Mouse (Mus musculus) hindbrain, embryonic 12.5 days (tissue): ENCODE data around the gene Arhgap27. TPM values are rescaled to one million over a fixed set of nuclear protein-coding genes. Genes with fewer than 3 reads are reported as not detected.
"Not testable (repeated sequence)": the region's sequence is repeated elsewhere in the genome, so short reads cannot be mapped to it uniquely, and the experiment has no call there.

Experiments
- ATAC-seq: fragments of 200-750 bp; cut with Nextera tagmentation; 2 replicates; pipeline ENCODE4 v1.8.0; 2017; ENCODE audit warnings: moderate TSS enrichment; ENCODE audit not compliant: low FRiP score
- H3K27ac ChIP-seq: fragments of 300-500 bp; sonication (generic); 2 replicates; pipeline ENCODE4 v1.5.1; 2016; ENCODE audit warnings: mild to moderate bottlenecking
- H3K27me3 ChIP-seq: fragments of 300-500 bp; sonication (generic); 2 replicates; pipeline ENCODE4 v1.6.1; 2016; ENCODE audit warnings: mild to moderate bottlenecking
- H3K36me3 ChIP-seq: fragments of 300-500 bp; sonication (generic); 2 replicates; pipeline ENCODE4 v1.6.1; 2016; ENCODE audit warnings: mild to moderate bottlenecking
- H3K4me1 ChIP-seq: fragments of 300-500 bp; sonication (generic); 2 replicates; pipeline ENCODE4 v1.6.1; 2016
- H3K4me2 ChIP-seq: fragments of 300-500 bp; sonication (generic); replicated peaks from 2 replicates; pipeline ENCODE4 v1.6.1; 2016; ENCODE audit warnings: mild to moderate bottlenecking
- H3K4me3 ChIP-seq: fragments of 300-500 bp; sonication (generic); 2 replicates; pipeline ENCODE4 v1.5.1; 2016; ENCODE audit warnings: mild to moderate bottlenecking
- H3K9ac ChIP-seq: fragments of 300-500 bp; sonication (generic); 2 replicates; pipeline ENCODE4 v1.6.1; 2016; ENCODE audit warnings: mild to moderate bottlenecking, moderate library complexity
- H3K9me3 ChIP-seq: fragments of 300-500 bp; sonication (generic); replicated peaks from 2 replicates; pipeline ENCODE4 v1.6.1; 2016; ENCODE audit warnings: mild to moderate bottlenecking
- WGBS: fragments of 180-500 bp; shearing (Covaris S2); methylation state at CpG from one replicate; pipeline ENCODE4 v1.1.7; 2016; 5-methylcytosine and 5-hydroxymethylcytosine counted together
- polyA plus RNA-seq: library from polyadenylated mRNA; unstranded; fragments of >200 nt; fragmentation: Nextera tagmentation; extraction: Ambion mirVana; gene quantifications from 2 replicates; pipeline ENCODE4 v1.2.1, GENCODE M21; 2016

The Arhgap27 gene
- polyA plus RNA-seq, 1 experiment from 2014 or later, result 5.9 TPM

DNA sequence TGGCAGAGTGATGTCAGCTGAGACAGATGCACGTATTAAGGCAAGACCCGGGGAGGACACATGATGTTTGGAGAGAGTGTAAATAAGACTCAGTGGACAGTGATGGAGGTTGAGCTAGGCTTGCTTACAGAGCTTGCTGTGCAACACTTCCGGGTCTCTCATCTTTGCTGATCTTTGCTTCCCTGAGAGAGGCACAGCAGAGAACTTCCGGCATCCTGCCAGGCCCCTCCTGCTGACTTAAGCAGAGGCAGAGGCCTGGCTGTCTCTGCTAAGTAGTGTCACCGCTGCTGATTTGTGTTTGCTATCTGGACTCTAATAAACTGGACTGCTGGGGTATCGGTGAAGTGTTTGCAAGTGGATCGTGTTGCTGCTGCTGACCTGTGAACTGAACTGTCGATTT lies 55.6 kb downstream of the Arhgap27 start:
- no peak for ATAC-seq
- H3K4me1 ChIP-seq, result peaks cover 8% of the 10 kb centered on the region
- H3K4me3 ChIP-seq, result no peak overlapping the region
- H3K9ac ChIP-seq, result no peak overlapping the region
- H3K4me2 ChIP-seq, result no peak overlapping the region
- H3K36me3 ChIP-seq, result no peaks in the 10 kb centered on the region
- no peaks in the 10 kb centered on the region for H3K9me3 ChIP-seq
- WGBS, result 66% methylated on average over 8 of the region's 8 CpGs
- H3K27me3 ChIP-seq, result peaks cover 8% of the 10 kb centered on the region
- H3K27ac ChIP-seq, result no peak overlapping the region

DNA sequence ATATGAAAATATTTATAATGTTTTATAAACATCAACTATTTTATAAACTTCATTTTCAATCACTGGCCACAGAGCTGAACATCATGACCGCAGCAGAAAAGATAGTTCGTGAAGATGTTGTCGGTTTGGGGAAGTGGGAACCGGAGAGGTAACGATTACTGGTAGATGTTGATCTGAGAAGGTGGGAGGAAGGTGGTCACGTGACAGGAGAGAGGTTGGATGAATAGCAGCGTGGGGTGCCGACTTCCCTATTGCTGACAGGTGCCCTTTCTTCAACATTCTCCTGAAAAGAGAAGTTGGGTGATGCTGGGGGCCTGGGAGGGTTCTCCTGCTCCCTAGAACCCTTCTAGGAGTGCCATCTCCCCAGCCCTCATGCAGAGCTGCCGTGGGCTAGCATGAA lies 59.0 kb downstream of the Arhgap27 start:
- H3K9me3 ChIP-seq, result no peaks in the 10 kb centered on the region
- H3K4me3 ChIP-seq, result no peak overlapping the region
- no peak overlapping the region for H3K27ac ChIP-seq
- ATAC-seq, result no peak
- no peak overlapping the region for H3K4me2 ChIP-seq
- no peaks in the 10 kb centered on the region for H3K4me1 ChIP-seq
- WGBS, result 81% methylated on average over 9 of the region's 9 CpGs
- no peak overlapping the region for H3K9ac ChIP-seq
- H3K27me3 ChIP-seq, result no peaks in the 10 kb centered on the region
- H3K36me3 ChIP-seq, result no peaks in the 10 kb centered on the region

DNA sequence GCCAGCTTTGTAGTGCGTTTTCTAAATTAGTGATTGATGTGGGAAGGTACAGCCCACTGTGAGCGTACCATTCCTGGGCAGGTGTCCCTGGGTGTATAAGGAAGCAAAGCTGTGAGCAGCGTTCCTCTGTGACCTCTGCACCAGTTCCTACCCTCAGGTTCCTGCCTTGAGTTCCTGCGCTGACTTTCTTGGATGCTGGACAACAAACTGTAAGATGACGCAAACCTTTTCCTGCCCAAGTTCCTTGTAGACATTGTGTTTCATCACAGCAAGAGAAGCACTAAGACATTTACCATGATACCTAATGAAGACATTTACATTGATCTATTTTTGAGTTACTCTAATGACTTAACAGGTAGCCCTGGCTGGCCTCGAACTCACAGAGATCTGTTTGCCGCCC lies 68.7 kb downstream of the Arhgap27 start:
- no peak for ATAC-seq
- Histone ChIP-seq H3K4me3 (no peak overlapping the region), H3K4me1 (peaks cover 5% of the 10 kb centered on the region; the same call in 1 of the 2 replicates), H3K27me3 (no peaks in the 10 kb centered on the region; the same call in 1 of the 2 replicates), H3K9me3 (no peaks in the 10 kb centered on the region), H3K27ac (no peak overlapping the region), H3K36me3 (no peaks in the 10 kb centered on the region), H3K4me2 (no peak overlapping the region), H3K9ac (no peak overlapping the region)
- 92% methylated on average over 7 of the region's 7 CpGs for WGBS

DNA sequence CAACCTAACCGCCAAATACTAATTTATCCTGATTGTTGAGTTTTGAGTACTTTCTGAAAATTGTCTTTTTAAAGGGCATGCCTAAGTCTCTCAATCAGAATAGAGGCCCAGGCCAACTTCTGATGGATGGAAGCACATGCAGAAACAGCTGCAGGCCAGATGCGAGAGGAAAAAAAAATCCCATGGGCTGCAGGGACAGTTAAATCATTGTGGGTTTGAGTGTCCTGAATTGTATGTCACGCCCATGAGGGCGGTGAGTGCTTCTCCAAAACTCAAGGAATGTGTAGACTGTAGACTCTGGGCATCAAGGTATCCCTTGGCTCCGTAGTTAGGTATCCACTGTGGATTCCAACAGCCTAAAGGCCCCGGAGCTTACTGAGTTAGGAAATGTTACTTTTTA lies 69.4 kb downstream of the Arhgap27 start:
- WGBS, result 82% methylated on average over 6 of the region's 6 CpGs
- H3K4me2 ChIP-seq, result no peak overlapping the region

DNA sequence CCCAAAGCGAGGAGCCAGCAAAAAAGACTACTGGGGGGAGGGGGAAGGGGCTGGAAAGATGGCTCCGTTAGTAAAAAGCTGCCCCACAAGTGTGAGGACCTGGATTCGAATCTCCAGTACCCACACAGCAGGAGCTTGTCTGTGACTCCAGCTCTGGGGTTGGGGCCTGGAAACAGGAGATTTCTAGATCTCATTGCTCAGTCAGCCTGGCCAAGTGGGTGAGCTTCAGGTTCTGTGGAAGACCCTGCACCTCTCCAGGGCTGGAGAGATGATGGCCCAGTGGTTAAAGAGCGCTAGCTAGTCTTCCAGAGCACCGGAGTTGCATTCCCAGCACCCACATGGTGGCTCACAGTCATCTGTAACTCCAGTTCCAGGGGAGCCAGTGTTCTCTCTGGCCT lies 70.6 kb downstream of the Arhgap27 start:
- no peak for ATAC-seq
- Histone ChIP-seq H3K27me3 (no peaks in the 10 kb centered on the region; the same call in 1 of the 2 replicates), H3K4me3 (no peak overlapping the region), H3K27ac (no peak overlapping the region), H3K9me3 (no peaks in the 10 kb centered on the region), H3K9ac (no peak overlapping the region), H3K4me2 (no peak overlapping the region), H3K4me1 (peaks cover 5% of the 10 kb centered on the region; the same call in 1 of the 2 replicates), H3K36me3 (no peaks in the 10 kb centered on the region)
- WGBS, result 85% methylated on average over 5 of the region's 5 CpGs

More for the DNA sequence above, 69.4 kb downstream of the Arhgap27 start:
- no peaks in the 10 kb centered on the region for H3K9me3 ChIP-seq
- no peak overlapping the region for H3K9ac ChIP-seq
- no peaks in the 10 kb centered on the region for H3K36me3 ChIP-seq
- H3K27ac ChIP-seq, result no peak overlapping the region
- H3K27me3 ChIP-seq, result no peaks in the 10 kb centered on the region; the same call in 1 of the 2 replicates
- peaks cover 5% of the 10 kb centered on the region; the same call in 1 of the 2 replicates for H3K4me1 ChIP-seq
- H3K4me3 ChIP-seq, result no peak overlapping the region
- no peak for ATAC-seq

DNA sequence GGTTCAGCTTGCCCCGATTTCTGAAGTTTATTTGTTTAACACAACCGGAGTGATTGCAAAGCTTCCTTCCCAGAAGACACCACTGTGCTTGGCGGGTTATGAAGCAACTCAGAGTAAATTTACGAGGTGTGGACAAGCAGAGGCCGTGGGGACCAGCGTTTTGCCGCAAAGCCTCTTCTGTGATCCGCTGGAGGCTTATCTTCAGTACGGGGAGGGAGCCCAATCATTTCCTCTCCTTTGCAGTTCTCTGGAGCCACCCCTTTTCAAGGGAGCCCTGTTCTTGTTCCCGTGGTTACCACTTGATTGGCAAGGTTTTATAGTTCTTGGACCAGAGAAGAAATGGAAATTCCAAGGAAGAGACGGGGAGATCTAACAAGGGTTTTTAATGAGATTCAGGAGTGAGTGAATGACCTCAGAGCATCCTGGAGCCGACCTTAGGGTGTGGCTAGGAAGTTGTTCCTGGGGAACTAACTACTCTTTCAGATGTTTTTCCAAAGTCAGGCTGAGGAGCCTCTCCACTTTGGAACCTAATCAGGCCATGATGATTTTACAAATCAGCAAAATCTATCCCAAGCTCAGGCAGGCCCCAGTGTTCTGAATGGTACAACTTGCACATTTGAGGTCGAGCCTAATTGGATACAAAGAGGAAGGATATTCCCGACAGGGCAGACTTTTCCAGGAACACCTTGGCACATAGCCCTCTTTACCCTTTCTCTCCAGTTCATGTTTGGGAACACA lies 71.2 kb downstream of the Arhgap27 start:
- no peaks in the 10 kb centered on the region for H3K36me3 ChIP-seq
- WGBS, result 29% methylated on average over 14 of the region's 14 CpGs
- ATAC-seq, result no peak
- peaks cover 5% of the 10 kb centered on the region; the same call in 1 of the 2 replicates for H3K4me1 ChIP-seq
- no peak overlapping the region for H3K4me3 ChIP-seq
- no peak overlapping the region for H3K9ac ChIP-seq
- no peak overlapping the region for H3K27ac ChIP-seq
- H3K4me2 ChIP-seq, result no peak overlapping the region
- no peaks in the 10 kb centered on the region; the same call in 1 of the 2 replicates for H3K27me3 ChIP-seq
- H3K9me3 ChIP-seq, result no peaks in the 10 kb centered on the region

DNA sequence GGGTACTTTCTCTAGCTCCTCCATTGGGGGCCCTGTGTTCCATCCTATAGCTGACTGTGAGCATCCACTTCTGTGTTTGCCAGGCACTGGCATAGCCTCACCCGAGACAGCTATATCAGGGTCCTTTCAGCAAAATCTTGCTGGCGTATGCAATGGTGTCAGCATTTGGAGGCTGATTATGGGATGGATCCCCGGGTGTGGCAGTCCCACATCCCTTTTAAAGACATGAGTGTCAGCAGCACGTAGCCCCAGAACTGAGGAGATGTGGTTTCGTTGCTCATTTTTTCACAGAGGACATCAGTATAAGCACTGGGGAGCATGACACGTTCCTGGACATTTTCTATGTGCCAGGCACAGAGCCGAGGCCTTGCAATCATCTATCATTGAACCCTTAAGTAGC lies 72.7 kb downstream of the Arhgap27 start:
- H3K4me3 ChIP-seq, H3K4me1 ChIP-seq, H3K27me3 ChIP-seq, ATAC-seq, H3K9ac ChIP-seq, H3K4me2 ChIP-seq, H3K36me3 ChIP-seq, H3K9me3 ChIP-seq, H3K27ac ChIP-seq: not testable (repeated sequence)
- 87% methylated on average over 7 of the region's 7 CpGs for WGBS

DNA sequence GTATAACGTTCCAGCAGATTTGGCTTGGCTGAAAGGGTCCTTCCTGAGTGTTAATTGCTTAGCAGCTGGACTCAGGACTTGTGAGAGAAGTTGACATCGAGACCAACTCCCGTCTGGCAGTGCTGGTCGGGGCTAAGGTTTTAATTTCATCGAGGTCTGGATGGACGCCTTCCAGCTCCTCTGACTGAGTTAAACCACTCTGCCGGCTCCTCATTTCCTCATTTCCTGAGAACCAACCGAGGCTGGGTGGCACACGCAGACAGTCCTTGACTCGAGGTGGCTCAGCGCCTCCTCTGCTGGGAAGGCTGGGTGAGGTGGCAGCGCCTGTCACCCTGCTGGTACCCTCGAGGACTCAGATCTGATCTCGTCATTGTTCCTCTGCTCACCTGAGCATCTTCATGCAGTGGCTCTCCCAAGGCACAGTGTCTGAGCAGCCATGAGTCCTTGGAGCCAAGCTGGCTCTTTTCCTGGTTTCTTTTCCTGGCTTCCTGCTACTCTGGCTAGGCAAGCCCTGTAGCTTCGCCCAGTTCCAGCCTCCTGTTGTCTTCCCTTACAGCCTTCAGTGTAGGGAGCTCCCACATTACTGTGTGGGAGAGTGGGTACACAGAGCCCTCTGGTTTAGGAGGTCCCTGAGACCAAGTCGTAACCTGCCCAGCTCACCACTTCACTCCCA lies 75.1 kb downstream of the Arhgap27 start:
- no peak overlapping the region for H3K4me3 ChIP-seq
- H3K36me3 ChIP-seq, result no peaks in the 10 kb centered on the region
- no peaks in the 10 kb centered on the region; the same call in 1 of the 2 replicates for H3K27me3 ChIP-seq
- H3K4me2 ChIP-seq, result no peak overlapping the region
- WGBS, result 72% methylated on average over 16 of the region's 16 CpGs
- H3K4me1 ChIP-seq, result peaks cover 11% of the 10 kb centered on the region
- no peak for ATAC-seq
- H3K27ac ChIP-seq, result no peak overlapping the region
- H3K9ac ChIP-seq, result no peak overlapping the region
- H3K9me3 ChIP-seq, result no peaks in the 10 kb centered on the region

DNA sequence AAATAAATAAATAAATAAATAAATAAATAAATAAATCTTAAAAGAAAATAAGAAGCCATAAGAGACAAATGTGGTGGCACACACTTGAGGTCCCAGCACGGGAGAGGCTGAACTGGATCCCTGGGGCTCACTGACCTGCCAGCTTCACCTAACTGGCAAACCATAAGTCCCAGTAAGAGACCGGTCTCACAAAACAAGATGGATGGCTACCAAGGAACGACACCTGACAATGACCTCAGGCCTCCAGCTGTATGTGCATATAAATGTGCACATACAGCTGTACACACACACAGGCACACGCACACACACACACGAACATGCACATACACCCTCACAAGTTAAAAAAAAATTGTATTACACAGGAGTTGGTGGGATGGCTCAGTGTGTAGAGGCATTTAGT lies 76.6 kb downstream of the Arhgap27 start:
- Histone ChIP-seq H3K9ac (no peak overlapping the region), H3K4me2 (no peak overlapping the region), H3K4me1 (peaks cover 6% of the 10 kb centered on the region), H3K27me3 (no peaks in the 10 kb centered on the region), H3K4me3 (no peak overlapping the region), H3K36me3 (no peaks in the 10 kb centered on the region), H3K9me3 (no peaks in the 10 kb centered on the region), H3K27ac (no peak overlapping the region)
- ATAC-seq, result no peak
- WGBS, result 88% methylated on average over 5 of the region's 5 CpGs

DNA sequence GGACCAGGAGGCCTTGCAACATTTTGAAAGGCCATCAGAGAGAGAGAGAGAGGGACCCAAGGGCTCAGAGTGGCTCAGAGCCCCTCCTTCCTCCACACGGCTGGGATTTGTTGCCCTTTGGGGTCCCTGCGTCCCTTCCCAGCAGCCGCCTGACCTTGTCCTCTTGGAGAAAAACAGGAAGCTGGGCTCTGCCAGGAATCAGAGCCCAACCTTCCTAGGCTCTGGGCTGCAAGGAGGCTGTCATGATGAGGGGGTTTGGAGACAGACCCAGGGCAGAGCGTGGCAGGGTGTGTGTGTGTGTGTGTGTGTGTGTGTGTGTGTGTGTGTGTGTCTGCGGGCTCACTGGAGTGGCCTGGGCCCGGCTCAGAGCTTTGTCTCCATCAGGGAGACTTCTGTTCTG lies 77.5 kb downstream of the Arhgap27 start:
- Histone ChIP-seq H3K4me1 (peaks cover 6% of the 10 kb centered on the region), H3K9me3 (no peaks in the 10 kb centered on the region), H3K4me2 (no peak overlapping the region), H3K27ac (no peak overlapping the region), H3K4me3 (no peak overlapping the region), H3K36me3 (no peaks in the 10 kb centered on the region), H3K9ac (no peak overlapping the region), H3K27me3 (no peaks in the 10 kb centered on the region)
- 41% methylated on average over 6 of the region's 6 CpGs for WGBS
- no peak for ATAC-seq

DNA sequence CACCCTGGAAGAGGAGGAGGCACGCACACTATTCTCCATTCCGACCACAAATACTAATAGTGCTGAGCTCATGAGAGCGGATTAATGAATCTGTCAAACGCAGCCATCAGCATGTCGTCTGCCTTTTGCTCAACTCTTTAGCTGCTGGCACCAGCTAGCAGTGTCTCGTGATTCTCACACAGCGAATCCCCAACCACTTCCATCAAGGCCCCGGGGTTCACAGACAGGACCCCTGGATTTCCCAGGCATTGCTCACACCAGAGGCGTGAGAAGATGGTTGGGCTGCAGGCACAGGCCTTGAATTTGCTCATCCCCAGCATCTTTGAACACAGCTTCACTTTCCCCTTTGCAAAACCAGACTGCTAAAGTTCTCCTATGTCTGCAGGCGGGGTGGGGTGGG lies 78.2 kb downstream of the Arhgap27 start:
- peaks cover 6% of the 10 kb centered on the region for H3K4me1 ChIP-seq
- no peaks in the 10 kb centered on the region for H3K36me3 ChIP-seq
- H3K27ac ChIP-seq, result no peak overlapping the region
- no peak overlapping the region for H3K9ac ChIP-seq
- H3K27me3 ChIP-seq, result no peaks in the 10 kb centered on the region
- no peak overlapping the region for H3K4me3 ChIP-seq
- 88% methylated on average over 10 of the region's 10 CpGs for WGBS
- no peak for ATAC-seq
- no peaks in the 10 kb centered on the region for H3K9me3 ChIP-seq
- H3K4me2 ChIP-seq, result no peak overlapping the region

DNA sequence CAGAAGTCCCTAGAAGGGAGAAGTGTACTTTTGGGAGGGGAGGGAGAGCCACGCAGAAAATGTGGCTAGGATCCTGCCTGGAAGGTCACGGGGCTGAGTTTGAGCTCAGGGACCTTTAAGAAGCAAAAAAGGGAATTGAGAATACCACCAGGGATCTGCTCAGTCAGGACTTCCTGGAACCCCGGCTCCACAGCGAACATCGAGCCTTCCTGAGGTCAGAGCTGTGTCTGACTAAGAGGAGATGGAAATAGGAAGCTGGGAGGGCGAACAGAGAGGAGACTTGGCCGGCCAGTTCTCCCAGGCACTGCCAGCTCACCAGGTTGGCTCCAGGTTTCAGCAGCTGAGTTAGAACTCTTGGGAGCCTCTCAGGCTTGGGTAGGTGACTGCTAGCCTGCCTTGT lies 81.7 kb downstream of the Arhgap27 start:
- H3K4me3 ChIP-seq, result no peak overlapping the region
- no peak overlapping the region for H3K27ac ChIP-seq
- H3K4me2 ChIP-seq, result no peak overlapping the region
- H3K4me1 ChIP-seq, result peaks cover 6% of the 10 kb centered on the region
- 71% methylated on average over 7 of the region's 7 CpGs for WGBS
- no peaks in the 10 kb centered on the region for H3K36me3 ChIP-seq
- no peak overlapping the region for H3K9ac ChIP-seq
- H3K9me3 ChIP-seq, result no peaks in the 10 kb centered on the region
- ATAC-seq, result no peak
- H3K27me3 ChIP-seq, result no peaks in the 10 kb centered on the region
